Mouse (Mus musculus) ES-Bruce4 (cell line): ENCODE results near the gene Prkag3. TPM values are rescaled to one million over a fixed set of nuclear protein-coding genes. Genes with fewer than 3 reads are reported as not detected.

Experiments
- H3K27ac ChIP-seq: 2 replicates; pipeline ENCODE4 v1.5.1; 2012; ENCODE audit warnings: low read length, inconsistent platforms; ENCODE audit not compliant: insufficient read depth
- H3K27me3 ChIP-seq: 2 replicates; pipeline ENCODE4 v1.6.1; 2012; ENCODE audit warnings: mild to moderate bottlenecking, low read length, inconsistent platforms; ENCODE audit not compliant: control insufficient read depth, poor library complexity, insufficient read depth, severe bottlenecking
- H3K36me3 ChIP-seq: 2 replicates; pipeline ENCODE4 v1.6.1; 2012; ENCODE audit warnings: inconsistent platforms, mild to moderate bottlenecking, low read length, moderate library complexity; ENCODE audit not compliant: control insufficient read depth, poor library complexity, insufficient read depth, severe bottlenecking
- H3K4me1 ChIP-seq: one replicate; pipeline ENCODE4 v1.8.1; 2011; ENCODE audit warnings: low read length; ENCODE audit not compliant: control insufficient read depth, insufficient read depth
- H3K4me3 ChIP-seq: 2 replicates; pipeline ENCODE4 v1.5.1; 2011; ENCODE audit warnings: low read depth, mild to moderate bottlenecking, low read length
- H3K9ac ChIP-seq: 2 replicates; pipeline ENCODE4 v1.6.1; 2012; ENCODE audit warnings: low read depth, mild to moderate bottlenecking, inconsistent platforms; ENCODE audit not compliant: poor library complexity, severe bottlenecking
- H3K9me3 ChIP-seq: replicated peaks from 2 replicates; pipeline ENCODE4 v1.6.1; 2012; ENCODE audit warnings: mild to moderate bottlenecking, low read length, inconsistent platforms; ENCODE audit not compliant: control insufficient read depth, poor library complexity, insufficient read depth, severe bottlenecking
- CTCF ChIP-seq: IDR thresholded peaks from one replicate; pipeline ENCODE4 v1.8.1; 2011; ENCODE audit warnings: low read depth, low read length
- EP300 ChIP-seq: IDR thresholded peaks from 2 replicates; pipeline ENCODE4 v1.6.1; 2011; ENCODE audit warnings: low read depth, low read length; ENCODE audit not compliant: insufficient read depth
- POLR2A ChIP-seq: IDR thresholded peaks from one replicate; pipeline ENCODE4 v1.8.1; 2011; ENCODE audit warnings: low read length; ENCODE audit not compliant: insufficient read depth
- polyA plus RNA-seq: library from polyadenylated mRNA; stranded (reverse); fragments of >200 nt; gene quantifications from 2 replicates; pipeline ENCODE4 v1.2.4, GENCODE M21; 2011; ENCODE audit warnings: low read depth; ENCODE audit not compliant: missing spikeins, insufficient read depth, insufficient read length

The Prkag3 gene
- polyA plus RNA-seq, 1 experiment: 0.21 TPM

GRCm38 (mm10) chr1:74721657-74722056 lies 27.4 kb downstream of the Prkag3 start:
- no peak overlapping the region for H3K4me3 ChIP-seq
- H3K9ac ChIP-seq: no peak overlapping the region
- H3K27ac ChIP-seq: no peak overlapping the region
- H3K9me3 ChIP-seq: no peaks in the 10 kb centered on the region
- no peaks in the 10 kb centered on the region for H3K36me3 ChIP-seq
- no peaks in the 10 kb centered on the region for H3K4me1 ChIP-seq
- H3K27me3 ChIP-seq: no peaks in the 10 kb centered on the region
- TF ChIP-seq CTCF: no peak
- TF ChIP-seq EP300: no peak
- TF ChIP-seq POLR2A: no peak

GRCm38 (mm10) chr1:74719281-74719680 lies 29.7 kb downstream of the Prkag3 start:
- no peak overlapping the region for H3K27ac ChIP-seq
- H3K27me3 ChIP-seq: no peaks in the 10 kb centered on the region
- no peaks in the 10 kb centered on the region for H3K4me1 ChIP-seq
- H3K9me3 ChIP-seq: no peaks in the 10 kb centered on the region
- H3K4me3 ChIP-seq: no peak overlapping the region
- no peaks in the 10 kb centered on the region for H3K36me3 ChIP-seq
- no peak overlapping the region for H3K9ac ChIP-seq
- TF ChIP-seq EP300 (no peak), CTCF (no peak), POLR2A (no peak)

- no peaks in the 10 kb centered on the region for H3K27me3 ChIP-seq
- TF ChIP-seq POLR2A (no peak), EP300 (no peak), CTCF (no peak)
- H3K4me1 ChIP-seq: no peaks in the 10 kb centered on the region
- no peak overlapping the region for H3K9ac ChIP-seq
- H3K9me3 ChIP-seq: no peaks in the 10 kb centered on the region
- H3K4me3 ChIP-seq: no peak overlapping the region
- H3K36me3 ChIP-seq: no peaks in the 10 kb centered on the region
- H3K27ac ChIP-seq: no peak overlapping the region
These were observed 30.9 kb downstream of the Prkag3 start for GRCm38 (mm10) chr1:74718113-74718512.

- no peak overlapping the region for H3K9ac ChIP-seq
- no peaks in the 10 kb centered on the region for H3K36me3 ChIP-seq
- no peak for TF ChIP-seq CTCF
- H3K27ac ChIP-seq: no peak overlapping the region
- H3K4me3 ChIP-seq: no peak overlapping the region
- no peaks in the 10 kb centered on the region for H3K4me1 ChIP-seq
- H3K27me3 ChIP-seq: no peaks in the 10 kb centered on the region
- H3K9me3 ChIP-seq: no peaks in the 10 kb centered on the region
These were observed 33.1 kb downstream of the Prkag3 start for GRCm38 (mm10) chr1:74715886-74716285.

- Histone ChIP-seq H3K36me3 (no peaks in the 10 kb centered on the region), H3K9ac (no peak overlapping the region), H3K27ac (no peak overlapping the region), H3K27me3 (no peaks in the 10 kb centered on the region), H3K4me1 (no peaks in the 10 kb centered on the region), H3K9me3 (no peaks in the 10 kb centered on the region), H3K4me3 (no peak overlapping the region)
- TF ChIP-seq CTCF (no peak), POLR2A (no peak), EP300 (no peak)
These were observed 33.6 kb downstream of the Prkag3 start for GRCm38 (mm10) chr1:74715468-74715867.

GRCm38 (mm10) chr1:74714967-74715366 lies 34.1 kb downstream of the Prkag3 start:
- Histone ChIP-seq H3K4me1 (no peaks in the 10 kb centered on the region), H3K4me3 (no peak overlapping the region), H3K36me3 (no peaks in the 10 kb centered on the region), H3K9me3 (no peaks in the 10 kb centered on the region), H3K9ac (no peak overlapping the region), H3K27me3 (no peaks in the 10 kb centered on the region), H3K27ac (no peak overlapping the region)
- TF ChIP-seq EP300 (no peak), POLR2A (no peak), CTCF (no peak)
